Mouse (Mus musculus): ENCODE measurements around the gene Usp35. TPM values are rescaled to one million over a fixed set of nuclear protein-coding genes. Genes with fewer than 3 reads are reported as not detected.

Gene Usp35
- polyA plus RNA-seq, 1 experiment from 2014 or later = 2.1 TPM

GRCm38 (mm10) chr7:97262541-97262940, 69.3 kb downstream of the Usp35 start:
- Histone ChIP-seq H3K4me2 (no peak overlapping the region), H3K9me3 (ENCODE audit: low read depth, low read length) (no peaks in the 10 kb centered on the region), H3K36me3 (ENCODE audit: insufficient read depth) (no peaks in the 10 kb centered on the region), H3K27me3 (ENCODE audit: insufficient read depth, low read length) (no peaks in the 10 kb centered on the region), H3K27ac (ENCODE audit: low read depth) (no peak overlapping the region), H3K4me1 (ENCODE audit: insufficient read depth) (no peaks in the 10 kb centered on the region), H3K9ac (no peak overlapping the region), H3K4me3 (ENCODE audit: low read depth, low read length) (no peak overlapping the region)
- WGBS = 54% methylated on average over 1 of the region's 1 CpGs
- DNase-seq (no peak), ATAC-seq (ENCODE audit: insufficient read depth) (no peak)
- TF ChIP-seq CTCF (IDR thresholded peaks at IDR 0.05; ENCODE audit: low read depth) = no peak

Other genes with a start within 250 kb of the Usp35 start
- 4.7 and 5.7 TPM in 2 replicates for gene Kctd21, start 307 bp upstream of the Usp35 start, polyA plus RNA-seq (2014; fragmentation: Nextera tagmentation; extraction: Ambion mirVana)
- 42.4 and 45.1 TPM in 2 replicates for gene Alg8, start 39.6 kb upstream of the Usp35 start, polyA plus RNA-seq (2014; fragmentation: Nextera tagmentation; extraction: Ambion mirVana)
- gene Ndufc2, start 68.0 kb upstream of the Usp35 start, polyA plus RNA-seq (2014; fragmentation: Nextera tagmentation; extraction: Ambion mirVana) = 345 and 369 TPM in 2 replicates
- gene Thrsp, start 85.7 kb upstream of the Usp35 start, polyA plus RNA-seq (2014; fragmentation: Nextera tagmentation; extraction: Ambion mirVana) = 0.58 and 0.61 TPM in 2 replicates
- 3.1 and 4.2 TPM in 2 replicates for gene Kctd14, start 119.3 kb upstream of the Usp35 start, polyA plus RNA-seq (2014; fragmentation: Nextera tagmentation; extraction: Ambion mirVana)
- 53.1 and 62.0 TPM in 2 replicates for gene Ints4, start 148.9 kb upstream of the Usp35 start, polyA plus RNA-seq (2014; fragmentation: Nextera tagmentation; extraction: Ambion mirVana)
- gene Aamdc, start 247.5 kb upstream of the Usp35 start, polyA plus RNA-seq (2014; fragmentation: Nextera tagmentation; extraction: Ambion mirVana) = 47.2 and 47.9 TPM in 2 replicates
- gene Rsf1, start 247.9 kb upstream of the Usp35 start, polyA plus RNA-seq (2014; fragmentation: Nextera tagmentation; extraction: Ambion mirVana) = 19.4 and 22.1 TPM in 2 replicates